Mouse (Mus musculus) subcutaneous adipose tissue, adult 2 months (tissue): ENCODE measurements around the gene Slc35a2. TPM values are rescaled to one million over a fixed set of nuclear protein-coding genes. Genes with fewer than 3 reads are reported as not detected.

Source experiments
- polyA plus RNA-seq: library from polyadenylated mRNA; depleted of rRNA; stranded (reverse); fragments of >200 nt; gene quantifications from 2 replicates; pipeline ENCODE4 v1.2.3, GENCODE M21; 2012; ENCODE audit warnings: low replicate concordance; rRNA removed

The Slc35a2 gene
- 57.9 and 69.0 TPM in 2 replicates for polyA plus RNA-seq

GRCm38 (mm10) chrX:7883841-7884567 lies at the start of gene Slc35a2:
Slc35a2 (plus strand) TSS chrX:7884028.

DNA sequence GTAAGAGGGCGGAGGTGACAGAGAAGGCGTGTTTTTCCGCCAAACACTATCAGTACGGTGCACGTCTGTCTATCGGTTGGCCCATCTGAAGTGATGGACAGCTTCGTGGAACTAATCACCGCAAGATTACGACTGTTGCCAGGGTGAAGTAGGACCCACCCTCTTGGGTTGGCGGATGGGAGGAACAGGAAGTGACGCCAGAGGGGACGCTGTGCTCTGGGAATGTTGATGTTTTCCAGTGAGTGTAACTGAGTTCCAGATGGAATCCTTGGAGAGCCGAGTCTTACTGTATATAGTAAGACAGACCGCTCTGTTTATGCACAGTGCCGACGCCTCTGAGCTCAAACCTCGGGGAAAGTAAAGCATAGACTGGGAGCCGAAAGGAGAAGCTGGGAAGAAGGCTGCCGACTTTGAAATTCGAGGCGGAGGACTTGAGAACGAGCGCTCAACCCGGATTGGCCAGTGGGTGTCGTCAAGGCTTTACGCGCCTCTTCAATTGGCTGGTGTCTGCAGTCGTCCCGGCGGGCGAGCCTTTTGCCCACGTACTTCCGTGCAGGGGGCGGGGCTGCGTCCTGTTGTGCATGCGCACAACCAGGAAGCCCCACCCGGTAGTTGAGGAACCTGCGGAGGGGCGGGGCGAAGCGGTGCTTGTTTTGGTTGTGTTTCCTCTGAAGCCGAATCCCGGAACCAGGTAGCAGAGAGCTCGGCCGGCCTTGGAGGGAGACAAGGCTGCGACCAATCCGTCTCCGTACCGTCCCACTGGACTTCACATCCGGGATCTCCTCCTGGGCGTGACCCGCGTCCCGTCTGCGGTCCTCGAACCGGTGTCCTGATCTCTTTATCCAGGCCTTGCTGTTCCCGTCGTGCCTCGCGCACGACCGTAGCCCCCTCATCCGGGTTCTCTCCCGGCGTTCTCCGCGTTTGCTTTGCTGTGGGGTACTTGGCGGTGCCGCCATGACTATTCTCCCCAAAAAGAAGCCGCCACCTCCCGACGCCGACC lies 42.4 kb upstream of the Slc35a2 start, which contains the start of gene Otud5:
Gene Otud5 (plus strand): TSS at position 202 of the 1,000 bp plus-strand sequence.

GRCm38 (mm10) chrX:7878007-7878419 lies 5.8 kb upstream of the Slc35a2 start, which contains the start of gene Pim2:
Pim2 (plus strand) TSS chrX:7878262.

GRCm38 (mm10) chrX:7898880-7899874 lies 15.3 kb downstream of the Slc35a2 start, which contains the start of the genes Pqbp1 and Timm17b:
Pqbp1 (minus strand) TSS chrX:7899269.
Timm17b (plus strand) TSS chrX:7899357.

DNA sequence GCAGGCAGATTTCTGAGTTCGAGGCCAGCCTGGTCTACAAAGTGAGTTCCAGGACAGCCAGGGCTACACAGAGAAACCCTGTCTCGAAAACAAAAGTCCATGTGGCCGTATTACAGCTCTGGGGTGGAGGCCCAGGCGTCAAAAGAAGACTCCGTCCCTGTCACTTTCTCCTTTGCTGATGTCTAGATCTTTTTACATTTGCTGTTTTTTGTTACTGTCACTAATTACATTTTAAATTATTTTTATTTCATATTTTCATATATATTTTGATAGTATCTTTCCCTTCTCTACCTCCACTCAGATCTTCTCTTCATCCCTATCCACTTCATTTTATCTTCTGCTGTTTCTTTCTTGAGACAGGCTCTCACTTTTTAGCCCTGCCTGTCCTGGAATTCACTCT lies 23.9 kb downstream of the Slc35a2 start, which contains the start of gene Gm10491:
Gene Gm10491 (minus strand): TSS at position 101 of the 400 bp plus-strand sequence.

DNA sequence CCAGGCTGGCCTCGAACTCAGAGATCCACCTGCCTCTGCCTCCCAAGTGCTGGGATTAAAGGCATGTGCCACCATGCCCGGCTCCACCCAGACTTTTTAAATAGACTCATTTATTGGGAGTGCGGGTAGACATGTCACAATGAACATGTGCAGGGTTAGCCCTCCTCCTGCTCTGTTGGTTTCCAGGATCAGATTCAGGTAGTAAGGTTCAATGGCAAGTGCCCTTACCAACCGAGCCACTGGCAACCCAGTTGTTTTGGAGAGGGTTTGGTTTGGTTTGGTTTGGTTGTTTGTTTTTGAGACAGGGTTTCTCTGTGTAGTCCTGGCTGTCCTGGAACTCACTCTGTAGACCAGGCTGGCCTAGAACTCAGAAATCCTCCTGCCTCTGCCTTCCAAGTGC lies 25.4 kb downstream of the Slc35a2 start, which contains the start of gene Gm10490:
Gene Gm10490 (plus strand): TSS at position 301 of the 400 bp plus-strand sequence.

DNA sequence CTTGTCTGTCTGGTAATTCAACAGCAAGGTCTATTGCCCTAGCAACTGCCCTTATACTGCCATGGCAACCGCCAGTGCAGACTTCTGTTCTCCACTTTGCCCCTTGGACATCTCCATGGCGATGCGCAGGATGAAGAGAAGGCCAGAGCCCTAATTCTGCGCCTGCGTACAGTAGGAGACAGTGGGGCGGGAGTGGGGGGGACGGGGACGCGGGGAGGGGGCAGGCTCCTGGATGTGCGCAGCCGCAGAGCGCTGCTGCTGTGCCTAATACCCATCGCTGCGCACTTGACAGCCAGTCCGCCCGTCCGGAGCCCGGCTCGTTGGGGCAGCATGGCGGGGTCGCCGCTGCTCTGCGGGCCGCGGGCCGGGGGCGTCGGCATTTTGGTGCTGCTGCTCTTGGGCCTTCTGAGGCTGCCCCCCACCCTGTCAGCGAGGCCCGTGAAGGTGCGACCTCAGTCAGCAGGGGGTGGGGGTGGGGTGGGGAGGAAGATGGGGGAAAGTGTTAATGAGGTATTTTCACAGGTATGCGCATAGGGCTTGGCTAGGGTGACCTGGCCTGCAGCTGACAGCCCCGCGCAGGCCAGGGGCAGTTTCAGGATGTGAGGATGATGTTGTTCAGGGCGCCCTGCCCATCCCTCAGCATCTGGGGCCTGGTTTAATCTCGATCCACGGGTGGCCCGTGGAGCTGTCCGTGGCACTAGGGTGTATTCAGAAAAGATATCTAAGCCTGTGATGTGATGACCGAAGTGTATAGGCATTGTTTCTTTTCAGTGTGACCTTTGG lies 36.0 kb downstream of the Slc35a2 start, which contains the start of gene Pcsk1n:
Gene Pcsk1n (plus strand): TSS at position 222 of the 783 bp plus-strand sequence.

DNA sequence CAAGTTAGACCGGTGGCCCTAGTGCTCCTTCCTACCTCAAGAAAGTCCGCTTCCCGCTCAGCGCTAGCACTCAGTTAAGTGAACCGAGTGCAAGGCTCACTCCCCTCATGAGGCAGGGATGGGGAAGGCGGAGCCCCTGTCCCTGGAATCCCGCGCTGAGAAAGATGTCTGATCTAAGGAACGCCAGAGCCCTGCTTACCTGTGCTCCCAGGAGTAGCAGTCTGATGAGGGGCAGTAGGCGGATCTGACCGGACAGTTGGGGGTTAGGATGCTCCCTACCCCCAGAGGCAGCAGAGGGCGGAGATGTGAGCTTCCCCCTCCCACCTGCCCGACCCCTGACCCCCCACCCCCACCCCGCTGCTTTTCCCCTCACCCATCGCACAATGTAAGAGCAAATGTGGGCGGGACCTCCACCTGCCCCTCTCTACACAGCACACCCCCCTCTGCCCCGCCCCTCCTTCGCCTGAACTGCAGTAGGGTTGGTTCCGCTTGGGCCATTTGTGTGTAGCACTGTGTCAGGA lies 44.5 kb downstream of the Slc35a2 start, which contains the start of gene Eras:
Gene Eras (minus strand): TSS at position 338 of the 521 bp plus-strand sequence.

Other genes starting within 250 kb of the Slc35a2 start
- gene Syp, start 245.6 kb upstream of the Slc35a2 start, polyA plus RNA-seq, result 6.8 and 38.6 TPM in 2 replicates
- 22.2 and 28.8 TPM in 2 replicates for gene Prickle3, start 226.8 kb upstream of the Slc35a2 start, polyA plus RNA-seq
- gene Plp2, start 212.6 kb upstream of the Slc35a2 start, polyA plus RNA-seq, result 261 and 296 TPM in 2 replicates
- gene Magix, start 202.8 kb upstream of the Slc35a2 start, polyA plus RNA-seq, result 6.6 and 7.9 TPM in 2 replicates
- 9.4 and 11.1 TPM in 2 replicates for gene Gpkow, start 186.9 kb upstream of the Slc35a2 start, polyA plus RNA-seq
- gene Wdr45, start 169.7 kb upstream of the Slc35a2 start, polyA plus RNA-seq, result 77.1 and 105 TPM in 2 replicates
- gene Gm45208, start 161.8 kb upstream of the Slc35a2 start, polyA plus RNA-seq, result 0.97 TPM in 1 of 2 replicates, not detected in the other
- 26.1 and 85.6 TPM in 2 replicates for gene Praf2, start 155.6 kb upstream of the Slc35a2 start, polyA plus RNA-seq
- gene Ccdc120, start 133.1 kb upstream of the Slc35a2 start, polyA plus RNA-seq, result 3.5 and 16.5 TPM in 2 replicates
- gene Tfe3, start 121.5 kb upstream of the Slc35a2 start, polyA plus RNA-seq, result 27.8 and 38.8 TPM in 2 replicates
- gene Gripap1, start 94.3 kb upstream of the Slc35a2 start, polyA plus RNA-seq, result 31.1 and 39.0 TPM in 2 replicates
- gene Kcnd1, start 61.7 kb upstream of the Slc35a2 start, polyA plus RNA-seq, result 2.1 and 4.6 TPM in 2 replicates
- gene Otud5, start 42.7 kb upstream of the Slc35a2 start, polyA plus RNA-seq, result 24.5 and 39.8 TPM in 2 replicates
- 3.0 and 9.6 TPM in 2 replicates for gene Pim2, start 5.8 kb upstream of the Slc35a2 start, polyA plus RNA-seq
- gene Pqbp1, start 15.2 kb downstream of the Slc35a2 start, polyA plus RNA-seq, result 52.5 and 69.5 TPM in 2 replicates
- gene Timm17b, start 15.3 kb downstream of the Slc35a2 start, polyA plus RNA-seq, result 31.6 and 39.6 TPM in 2 replicates
- gene Gm10491, start 23.8 kb downstream of the Slc35a2 start, polyA plus RNA-seq, result not detected in 2 replicates
- not detected in 2 replicates for gene Gm10490, start 25.5 kb downstream of the Slc35a2 start, polyA plus RNA-seq
- gene Pcsk1n, start 35.8 kb downstream of the Slc35a2 start, polyA plus RNA-seq, result 0.24 TPM in 1 of 2 replicates, not detected in the other
- not detected in 2 replicates for gene Eras, start 44.6 kb downstream of the Slc35a2 start, polyA plus RNA-seq
- 23.6 and 53.9 TPM in 2 replicates for gene Hdac6, start 63.9 kb downstream of the Slc35a2 start, polyA plus RNA-seq
- gene Gata1, start 94.0 kb downstream of the Slc35a2 start, polyA plus RNA-seq, result 0.26 and 1.4 TPM in 2 replicates
- gene Glod5, start 134.5 kb downstream of the Slc35a2 start, polyA plus RNA-seq, result not detected in 2 replicates
- gene Suv39h1, start 190.7 kb downstream of the Slc35a2 start, polyA plus RNA-seq, result 10.4 and 24.1 TPM in 2 replicates
- 4.9 and 6.4 TPM in 2 replicates for gene Was, start 206.5 kb downstream of the Slc35a2 start, polyA plus RNA-seq
- 84.0 and 125 TPM in 2 replicates for gene Wdr13, start 248.9 kb downstream of the Slc35a2 start, polyA plus RNA-seq